Mouse (Mus musculus) heart, adult 2 months (tissue): ENCODE results near the gene Capn8.

Experiments used
- CTCF ChIP-seq: fragments of 200-600 bp; IDR thresholded peaks from 2 replicates; pipeline ENCODE4 v1.8.1; 2022; ENCODE audit warnings: antibody characterized with exemption, mild to moderate bottlenecking, moderate library complexity
- EP300 ChIP-seq: fragments of 200-500 bp; IDR thresholded peaks from 2 replicates; pipeline ENCODE4 v1.6.1; 2011; ENCODE audit warnings: low read depth, low read length, control low read depth; ENCODE audit not compliant: insufficient read depth
- POLR2A ChIP-seq: fragments of 200-500 bp; IDR thresholded peaks from 2 replicates; pipeline ENCODE4 v1.6.1; 2011; ENCODE audit warnings: mild to moderate bottlenecking, low read depth, low read length, control low read depth; ENCODE audit not compliant: insufficient read depth

- TF ChIP-seq CTCF: no peak
- no peak for TF ChIP-seq POLR2A
- no peak for TF ChIP-seq EP300
These were observed 82.0 kb downstream of the Capn8 start for GRCm38 (mm10) chr1:182646796-182647195.
